Mouse (Mus musculus): ENCODE data around the gene Dhrs3. TPM values are rescaled to one million over a fixed set of nuclear protein-coding genes. Genes with fewer than 3 reads are reported as not detected.
A peak's percentile ranks its signal among the peaks of the same experiment; 100 is the strongest.

Gene Dhrs3
- polyA plus RNA-seq, 1 experiment from 2014 or later: 36.5 TPM

DNA sequence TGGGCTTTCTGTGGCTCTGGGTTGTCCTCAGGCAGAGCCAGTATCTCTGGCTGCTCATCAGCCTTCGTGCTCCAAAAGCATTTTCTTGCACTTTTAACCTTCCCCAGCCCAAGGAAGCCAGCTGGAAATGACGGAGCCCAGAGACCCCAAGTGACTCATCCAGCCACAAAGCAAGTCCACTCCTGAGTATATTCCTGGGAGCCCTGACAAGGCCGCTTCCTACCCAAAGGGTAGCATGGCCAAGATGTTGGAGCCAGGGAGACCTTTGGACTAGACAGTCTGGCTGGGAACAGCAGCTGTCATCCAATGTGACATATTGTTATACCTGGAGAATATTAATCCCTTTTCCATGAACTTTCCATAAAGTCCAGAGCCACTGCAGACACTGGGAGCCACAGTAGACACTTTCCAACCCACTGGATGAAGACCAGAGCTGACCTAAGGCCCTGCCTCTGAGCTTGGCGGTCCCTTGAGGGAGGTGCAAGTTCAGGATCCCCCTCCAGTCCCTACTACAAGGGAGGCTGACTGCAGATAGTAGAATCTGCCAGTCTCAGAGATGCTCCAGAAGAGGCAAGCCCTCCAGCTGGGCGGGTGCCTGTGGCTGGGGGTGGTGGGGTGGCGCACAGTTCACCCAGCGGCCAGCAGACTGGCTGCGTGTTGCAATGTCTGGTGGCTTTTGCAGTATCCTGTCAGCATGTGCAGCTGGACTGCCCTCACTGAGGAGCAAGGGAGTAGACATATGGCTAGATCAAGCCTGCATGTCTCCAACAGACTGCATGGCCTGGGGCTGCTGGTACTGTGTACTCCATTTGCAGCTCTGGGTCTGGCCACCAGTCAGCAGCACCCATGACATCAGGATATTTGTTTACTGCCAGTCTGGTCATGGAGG, 13.6 kb downstream of the Dhrs3 start:
- ATAC-seq (ENCODE audit: insufficient read depth): peak; percentile 76
- 58% methylated on average over 8 of the region's 8 CpGs for WGBS
- Histone ChIP-seq H3K4me2 (no peak overlapping the region), H3K36me3 (ENCODE audit: insufficient read depth) (0 out of 2 replicates have a peak, but pooled peaks cover 3% of the 10 kb centered on the region), H3K9ac (no peak overlapping the region), H3K9me3 (ENCODE audit: low read depth, low read length) (no peaks in the 10 kb centered on the region), H3K27me3 (ENCODE audit: insufficient read depth, low read length) (no peaks in the 10 kb centered on the region), H3K27ac (ENCODE audit: low read depth) (peak overlapping the region; percentile 27; the same call in 1 of the 2 replicates), H3K4me1 (ENCODE audit: insufficient read depth) (0 out of 2 replicates have a peak, but pooled peaks cover 11% of the 10 kb centered on the region), H3K4me3 (ENCODE audit: low read depth, low read length) (no peak overlapping the region)
- DNase-seq: peak; percentile 62
- 0 out of 2 replicates have a peak, but pooled peaks have one; percentile 3 for TF ChIP-seq CTCF (IDR thresholded peaks at IDR 0.05; ENCODE audit: low read depth)

DNA sequence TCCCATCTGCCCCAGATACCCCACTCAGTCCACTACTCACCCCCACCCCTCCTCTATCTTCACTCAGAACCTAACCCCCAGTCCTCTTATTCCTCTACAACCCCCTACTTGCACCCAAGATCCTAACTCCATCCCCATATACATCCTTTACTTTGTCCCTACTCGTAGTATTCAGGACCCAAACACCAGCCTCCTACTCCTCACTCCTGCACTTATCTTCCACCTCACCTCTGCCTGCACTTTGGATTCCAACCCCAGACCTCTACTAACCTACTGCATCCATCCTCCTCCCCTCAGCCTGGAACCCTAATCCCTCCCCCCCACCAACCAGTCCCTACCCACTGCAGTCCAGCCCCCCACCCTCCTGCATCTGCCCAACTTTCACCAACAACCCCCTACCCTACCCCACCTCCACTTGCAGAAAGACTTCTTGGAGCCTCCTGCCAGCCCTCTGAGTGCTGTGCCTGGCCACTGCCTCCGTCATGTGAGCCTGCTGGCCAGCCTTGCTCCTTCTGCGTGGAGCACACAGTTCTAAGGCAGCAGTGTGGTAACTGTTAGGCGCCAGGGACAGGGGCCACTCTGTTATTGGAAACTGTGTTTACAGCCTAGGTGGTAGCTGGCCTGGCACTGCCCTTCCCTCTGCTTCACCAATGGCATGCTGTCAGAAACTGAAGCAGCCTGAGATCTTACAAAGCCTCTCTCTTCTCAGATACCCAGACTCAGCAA, 14.5 kb downstream of the Dhrs3 start:
- Histone ChIP-seq H3K9ac (no peak overlapping the region), H3K36me3 (ENCODE audit: insufficient read depth) (no peaks in the 10 kb centered on the region), H3K4me1 (ENCODE audit: insufficient read depth) (0 out of 2 replicates have a peak, but pooled peaks cover 11% of the 10 kb centered on the region), H3K4me3 (ENCODE audit: low read depth, low read length) (no peak overlapping the region), H3K27me3 (ENCODE audit: insufficient read depth, low read length) (no peaks in the 10 kb centered on the region), H3K9me3 (ENCODE audit: low read depth, low read length) (no peaks in the 10 kb centered on the region), H3K27ac (ENCODE audit: low read depth) (peak overlapping the region; percentile 27; the same call in 1 of the 2 replicates), H3K4me2 (no peak overlapping the region)
- ATAC-seq (ENCODE audit: insufficient read depth) (no peak), DNase-seq (no peak)
- 62% methylated on average over 4 of the region's 4 CpGs for WGBS
- no peak for TF ChIP-seq CTCF (IDR thresholded peaks at IDR 0.05; ENCODE audit: low read depth)

DNA sequence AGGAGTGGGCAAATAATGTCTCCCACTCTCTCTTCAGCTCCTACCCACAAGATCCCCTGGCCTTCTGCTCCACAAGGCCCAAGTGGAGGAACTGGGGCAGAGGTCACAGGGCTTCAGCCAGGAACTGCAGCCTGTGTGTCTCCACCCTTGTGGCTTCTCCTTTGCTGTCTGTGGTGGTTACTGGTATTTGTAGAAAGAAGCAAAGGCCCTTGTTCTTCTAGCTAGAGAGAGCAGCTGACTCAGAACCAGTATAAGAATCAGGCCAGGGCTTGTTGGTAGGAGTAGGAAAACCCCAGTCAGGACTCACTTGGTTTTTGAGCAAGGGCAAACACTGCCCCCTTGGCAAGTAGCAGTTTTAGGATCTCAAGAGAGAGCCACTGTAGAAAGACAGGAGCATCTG, 16.2 kb downstream of the Dhrs3 start:
- Histone ChIP-seq H3K9ac (no peak overlapping the region), H3K36me3 (ENCODE audit: insufficient read depth) (no peaks in the 10 kb centered on the region), H3K27ac (ENCODE audit: low read depth) (no peak overlapping the region), H3K4me2 (no peak overlapping the region), H3K27me3 (ENCODE audit: insufficient read depth, low read length) (no peaks in the 10 kb centered on the region), H3K9me3 (ENCODE audit: low read depth, low read length) (no peaks in the 10 kb centered on the region), H3K4me3 (ENCODE audit: low read depth, low read length) (no peak overlapping the region), H3K4me1 (ENCODE audit: insufficient read depth) (0 out of 2 replicates have a peak, but pooled peaks cover 11% of the 10 kb centered on the region)
- DNase-seq: no peak
- no peak for ATAC-seq (ENCODE audit: insufficient read depth)
- no peak for TF ChIP-seq CTCF (IDR thresholded peaks at IDR 0.05; ENCODE audit: low read depth)

DNA sequence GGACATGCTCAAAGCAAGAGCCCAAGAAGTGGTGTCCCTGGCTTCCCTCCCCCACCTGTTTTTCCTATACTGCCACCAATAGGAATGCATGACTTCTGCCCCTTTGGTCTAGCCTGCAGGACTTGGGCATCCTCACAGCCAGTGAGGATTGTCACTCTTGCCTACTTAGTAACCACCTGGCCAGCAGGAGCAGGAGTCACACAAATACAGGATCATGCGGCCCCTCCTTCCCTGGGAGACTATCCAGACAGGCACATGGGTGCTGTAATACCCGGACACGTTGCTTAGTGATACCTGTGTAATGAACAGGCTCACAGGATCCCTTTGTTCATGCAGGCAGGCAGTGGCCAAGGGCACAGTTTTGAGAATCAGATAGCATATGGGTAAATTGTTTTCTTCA, 17.7 kb downstream of the Dhrs3 start:
- Histone ChIP-seq H3K4me3 (ENCODE audit: low read depth, low read length) (no peak overlapping the region), H3K9ac (no peak overlapping the region), H3K27ac (ENCODE audit: low read depth) (no peak overlapping the region), H3K27me3 (ENCODE audit: insufficient read depth, low read length) (no peaks in the 10 kb centered on the region), H3K4me2 (no peak overlapping the region), H3K9me3 (ENCODE audit: low read depth, low read length) (no peaks in the 10 kb centered on the region), H3K36me3 (ENCODE audit: insufficient read depth) (no peaks in the 10 kb centered on the region), H3K4me1 (ENCODE audit: insufficient read depth) (0 out of 2 replicates have a peak, but pooled peaks cover 7% of the 10 kb centered on the region)
- ATAC-seq (ENCODE audit: insufficient read depth) (no peak), DNase-seq (no peak)
- WGBS: 78% methylated on average over 3 of the region's 3 CpGs
- no peak for TF ChIP-seq CTCF (IDR thresholded peaks at IDR 0.05; ENCODE audit: low read depth)

DNA sequence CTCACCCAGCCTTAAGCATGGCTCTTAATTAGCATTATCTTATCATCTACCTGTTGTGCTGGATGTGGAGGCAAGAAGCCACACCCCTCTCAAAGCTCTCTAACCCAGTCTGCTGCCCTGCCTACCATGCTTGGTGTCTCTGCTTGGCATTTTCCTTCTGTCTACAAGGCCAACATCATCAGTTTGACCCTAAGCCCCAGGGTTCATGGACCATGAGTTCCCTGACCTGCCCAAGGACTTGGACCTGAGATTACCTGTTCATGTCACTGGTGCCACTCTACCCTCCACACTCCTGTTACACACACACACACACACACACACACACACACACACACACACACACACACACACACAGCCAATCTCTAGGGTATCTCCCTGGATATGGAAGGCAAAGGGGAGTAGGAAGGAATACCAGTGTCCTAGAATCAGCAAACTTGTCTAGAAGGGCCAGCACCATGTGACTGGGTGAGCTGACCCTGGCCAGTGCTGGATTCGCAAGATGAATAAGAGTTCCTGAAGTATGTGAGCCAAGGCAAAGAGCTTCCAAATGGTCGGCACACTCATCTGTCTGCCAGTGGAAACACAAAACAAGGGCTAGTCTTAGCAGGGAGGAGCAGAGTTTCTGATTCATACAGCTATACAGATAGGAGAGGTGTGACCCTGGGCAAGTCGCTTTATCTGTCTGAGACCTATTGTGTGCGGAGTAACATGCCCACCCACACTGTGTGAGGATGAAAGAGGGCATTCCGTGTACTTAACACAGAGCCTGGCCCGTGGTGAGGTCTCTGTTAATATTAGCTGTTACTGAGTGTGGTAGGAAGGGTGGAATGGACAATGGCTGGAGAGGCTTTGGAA, 20.9 kb downstream of the Dhrs3 start:
- H3K27ac ChIP-seq (ENCODE audit: low read depth): no peak overlapping the region
- no peaks in the 10 kb centered on the region for H3K4me1 ChIP-seq (ENCODE audit: insufficient read depth)
- WGBS: 72% methylated on average over 6 of the region's 6 CpGs
- H3K27me3 ChIP-seq (ENCODE audit: insufficient read depth, low read length): no peaks in the 10 kb centered on the region
- no peaks in the 10 kb centered on the region for H3K9me3 ChIP-seq (ENCODE audit: low read depth, low read length)
- no peak for DNase-seq
- TF ChIP-seq CTCF (IDR thresholded peaks at IDR 0.05; ENCODE audit: low read depth): no peak
- no peak overlapping the region for H3K9ac ChIP-seq
- H3K36me3 ChIP-seq (ENCODE audit: insufficient read depth): peaks cover 2% of the 10 kb centered on the region; the same call in 1 of the 2 replicates
- H3K4me2 ChIP-seq: no peak overlapping the region
- no peak overlapping the region for H3K4me3 ChIP-seq (ENCODE audit: low read depth, low read length)
- ATAC-seq (ENCODE audit: insufficient read depth): no peak

DNA sequence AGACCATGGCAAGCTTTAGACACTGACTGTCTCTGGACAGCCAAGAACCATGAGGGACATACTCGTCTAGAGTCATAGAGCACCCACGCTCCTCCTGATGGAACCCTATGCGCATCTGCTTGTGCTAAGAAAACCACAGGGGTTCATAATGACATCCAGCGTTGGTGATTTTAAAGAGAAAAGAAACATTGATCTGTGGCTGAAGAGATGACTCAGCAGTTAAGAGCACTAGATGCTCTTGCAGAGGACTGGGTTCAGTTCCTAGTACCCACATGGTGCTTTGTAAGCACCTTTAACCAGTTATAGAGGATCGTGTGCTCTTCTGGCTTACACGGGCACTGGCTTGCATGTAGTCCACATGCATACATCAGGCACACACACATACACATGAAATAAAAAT, 23.9 kb downstream of the Dhrs3 start:
- H3K9ac ChIP-seq: no peak overlapping the region
- DNase-seq (no peak), ATAC-seq (ENCODE audit: insufficient read depth) (no peak)
- no peak overlapping the region for H3K4me3 ChIP-seq (ENCODE audit: low read depth, low read length)
- TF ChIP-seq CTCF (IDR thresholded peaks at IDR 0.05; ENCODE audit: low read depth): no peak
- H3K4me1 ChIP-seq (ENCODE audit: insufficient read depth): no peaks in the 10 kb centered on the region
- peaks cover 26% of the 10 kb centered on the region; the same call in 1 of the 2 replicates for H3K36me3 ChIP-seq (ENCODE audit: insufficient read depth)
- H3K27ac ChIP-seq (ENCODE audit: low read depth): no peak overlapping the region
- WGBS: 89% methylated on average over 6 of the region's 6 CpGs
- no peaks in the 10 kb centered on the region for H3K27me3 ChIP-seq (ENCODE audit: insufficient read depth, low read length)
- no peak overlapping the region for H3K4me2 ChIP-seq
- no peaks in the 10 kb centered on the region for H3K9me3 ChIP-seq (ENCODE audit: low read depth, low read length)

Measured in lung, embryonic 14.5 days (tissue).